Mouse (Mus musculus) thymus, postnatal 10 days (tissue): ENCODE data around the gene Tbl1xr1.

Source experiments
- DNase-seq, 2 experiments: peaks; one replicate each; pipeline ENCODE4 v3.0.0; 2021; ENCODE audit warnings: low spot score in 2 of 2

Tbl1xr1 gene

GRCm38 (mm10) chr3:22142846-22143641 lies 66.6 kb downstream of the Tbl1xr1 start:
- DNase-seq = peak; percentile 30 to 65

GRCm38 (mm10) chr3:22144255-22144654 lies 67.8 kb downstream of the Tbl1xr1 start:
- DNase-seq = no peak

- no peak for DNase-seq
These were observed 71.0 kb downstream of the Tbl1xr1 start for GRCm38 (mm10) chr3:22147433-22147927.

GRCm38 (mm10) chr3:22148306-22148932 lies 72.0 kb downstream of the Tbl1xr1 start:
- no peak for DNase-seq

GRCm38 (mm10) chr3:22150872-22151530 lies 74.5 kb downstream of the Tbl1xr1 start:
- DNase-seq = no peak

- no peak for DNase-seq
These were observed 76.3 kb downstream of the Tbl1xr1 start for GRCm38 (mm10) chr3:22152773-22153172.

- DNase-seq = no peak
These were observed 78.1 kb downstream of the Tbl1xr1 start for GRCm38 (mm10) chr3:22154522-22154921.

- DNase-seq = no peak
These were observed 79.9 kb downstream of the Tbl1xr1 start for GRCm38 (mm10) chr3:22156397-22156796.

- DNase-seq = no peak
These were observed 86.5 kb downstream of the Tbl1xr1 start for GRCm38 (mm10) chr3:22162948-22163347.

- no peak for DNase-seq
These were observed 91.4 kb downstream of the Tbl1xr1 start for GRCm38 (mm10) chr3:22167856-22168255.

- no peak for DNase-seq
These were observed 92.0 kb downstream of the Tbl1xr1 start for GRCm38 (mm10) chr3:22168432-22168831.

GRCm38 (mm10) chr3:22171526-22171925 lies 95.1 kb downstream of the Tbl1xr1 start:
- no peak for DNase-seq

- no peak for DNase-seq
These were observed 96.0 kb downstream of the Tbl1xr1 start for GRCm38 (mm10) chr3:22172410-22172809.

GRCm38 (mm10) chr3:22173171-22173570 lies 96.7 kb downstream of the Tbl1xr1 start:
- no peak for DNase-seq

GRCm38 (mm10) chr3:22174232-22174631 lies 97.8 kb downstream of the Tbl1xr1 start:
- no peak for DNase-seq

GRCm38 (mm10) chr3:22180076-22180475 lies 103.6 kb downstream of the Tbl1xr1 start:
- no peak for DNase-seq

GRCm38 (mm10) chr3:22181026-22181425 lies 104.6 kb downstream of the Tbl1xr1 start:
- DNase-seq = no peak

- DNase-seq = no peak
These were observed 108.8 kb downstream of the Tbl1xr1 start for GRCm38 (mm10) chr3:22185265-22185664.

- DNase-seq = peak in 1 of 2 experiments; percentile 49
These were observed 114.0 kb downstream of the Tbl1xr1 start for GRCm38 (mm10) chr3:22190498-22190897.

GRCm38 (mm10) chr3:22192931-22193330 lies 116.5 kb downstream of the Tbl1xr1 start:
- no peak for DNase-seq

- DNase-seq = no peak
These were observed 117.9 kb downstream of the Tbl1xr1 start for GRCm38 (mm10) chr3:22194185-22194856.

- no peak for DNase-seq
These were observed 122.3 kb downstream of the Tbl1xr1 start for GRCm38 (mm10) chr3:22198802-22199201.
